Mouse (Mus musculus): ENCODE results near the gene Nod1.

Gene Nod1

GRCm38 (mm10) chr6:54891384-54891783 lies 81.0 kb downstream of the Nod1 start:
- in situ Hi-C loops (cut with MboI, MseI) = no loop called here

GRCm38 (mm10) chr6:54890221-54890620 lies 82.2 kb downstream of the Nod1 start:
- in situ Hi-C loops (cut with MboI, MseI) = no loop called here

- in situ Hi-C loops (cut with MboI, MseI) = no loop called here
Observed at GRCm38 (mm10) chr6:54886195-54886594, 86.2 kb downstream of the Nod1 start.

GRCm38 (mm10) chr6:54883424-54883823 lies 89.0 kb downstream of the Nod1 start:
- in situ Hi-C loops (cut with MboI, MseI) = no loop called here

- in situ Hi-C loops (cut with MboI, MseI) = no loop called here
Observed at GRCm38 (mm10) chr6:54880086-54880485, 92.3 kb downstream of the Nod1 start.

- in situ Hi-C loops (cut with MboI, MseI) = no loop called here
Observed at GRCm38 (mm10) chr6:54878546-54878945, 93.9 kb downstream of the Nod1 start.

GRCm38 (mm10) chr6:54877651-54878050 lies 94.8 kb downstream of the Nod1 start:
- in situ Hi-C loops (cut with MboI, MseI) = no loop called here

GRCm38 (mm10) chr6:54876782-54877181 lies 95.6 kb downstream of the Nod1 start:
- in situ Hi-C loops (cut with MboI, MseI) = no loop called here

All from T-helper 17 cell (primary cell).